Mouse (Mus musculus) cerebellum, adult 8-10 months (tissue): Measurements from ENCODE around the gene Eif4a1.
A peak's percentile ranks its signal among the peaks of the same experiment; 100 is the strongest.

Source experiments
- DNase-seq: peaks from one replicate; pipeline ENCODE4 v3.0.0; 2022

Gene Eif4a1

GRCm38 (mm10) chr11:69670786-69671725 is 1.2 kb downstream of the Eif4a1 start:
- DNase-seq: peak; percentile 94

DNA sequence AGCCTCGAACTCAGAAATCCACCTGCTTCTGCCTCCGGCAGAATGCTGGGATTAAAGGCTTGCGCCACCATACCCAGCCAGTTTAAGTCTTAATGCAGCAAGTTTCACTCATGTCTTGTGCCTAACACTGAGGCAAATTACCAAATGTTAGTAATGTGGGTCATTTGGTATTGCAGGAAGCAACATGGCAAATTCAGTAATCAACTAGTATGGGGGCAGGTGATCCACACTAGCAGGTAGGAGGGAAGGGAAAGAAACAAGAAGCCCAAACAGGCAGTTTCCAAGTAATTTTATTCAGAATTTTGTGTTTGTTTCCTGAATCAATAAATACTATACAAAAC is 5.6 kb downstream of the Eif4a1 start:
- no peak for DNase-seq

- no peak for DNase-seq
These were observed 6.1 kb downstream of the Eif4a1 start, which contains the start of gene Cd68 for GRCm38 (mm10) chr11:69665961-69666664. TSS of gene Cd68 (minus strand) at chr11:69666153.

- DNase-seq: no peak
These were observed 6.7 kb downstream of the Eif4a1 start for GRCm38 (mm10) chr11:69665457-69665960.

DNA sequence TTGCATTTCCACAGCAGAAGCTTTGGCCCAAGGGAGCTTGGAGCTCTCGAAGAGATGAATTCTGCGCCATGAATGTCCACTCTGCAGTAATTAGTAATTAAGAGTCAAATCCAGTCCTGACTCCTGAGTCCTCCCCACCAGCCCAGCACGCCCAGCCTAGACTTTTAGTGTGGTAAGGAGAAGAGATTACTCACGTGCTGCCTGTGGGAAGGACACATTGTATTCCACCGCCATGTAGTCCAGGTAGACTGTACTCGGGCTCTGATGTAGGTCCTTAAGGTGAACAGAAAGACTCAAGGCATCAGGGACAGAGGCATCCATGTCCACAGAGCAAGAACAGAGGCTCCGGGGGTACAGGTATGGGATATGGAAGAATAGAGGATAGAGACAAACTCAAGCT is 7.4 kb downstream of the Eif4a1 start:
- no peak for DNase-seq

DNA sequence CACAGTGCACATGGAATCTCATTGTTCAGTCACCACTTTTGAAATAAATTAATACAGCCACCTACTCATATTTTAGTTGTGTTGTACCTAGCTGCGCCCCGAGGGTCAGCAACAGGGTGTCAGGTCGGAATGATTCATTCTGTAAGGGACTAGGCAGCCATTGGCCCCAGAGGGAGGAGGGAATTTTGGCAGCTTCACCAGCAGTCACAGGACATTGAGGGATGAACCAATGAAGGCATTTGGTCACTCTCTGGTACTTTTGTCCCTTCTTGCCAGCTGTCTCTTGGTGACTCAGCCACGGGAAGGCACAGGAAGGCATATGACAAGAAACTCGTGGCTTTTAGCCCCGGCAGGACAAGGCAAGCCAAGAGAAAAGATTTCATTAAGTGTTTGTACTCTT is 8.4 kb downstream of the Eif4a1 start:
- DNase-seq: no peak

GRCm38 (mm10) chr11:69662967-69663671 is 9.1 kb downstream of the Eif4a1 start:
- peak; percentile 50 for DNase-seq

DNA sequence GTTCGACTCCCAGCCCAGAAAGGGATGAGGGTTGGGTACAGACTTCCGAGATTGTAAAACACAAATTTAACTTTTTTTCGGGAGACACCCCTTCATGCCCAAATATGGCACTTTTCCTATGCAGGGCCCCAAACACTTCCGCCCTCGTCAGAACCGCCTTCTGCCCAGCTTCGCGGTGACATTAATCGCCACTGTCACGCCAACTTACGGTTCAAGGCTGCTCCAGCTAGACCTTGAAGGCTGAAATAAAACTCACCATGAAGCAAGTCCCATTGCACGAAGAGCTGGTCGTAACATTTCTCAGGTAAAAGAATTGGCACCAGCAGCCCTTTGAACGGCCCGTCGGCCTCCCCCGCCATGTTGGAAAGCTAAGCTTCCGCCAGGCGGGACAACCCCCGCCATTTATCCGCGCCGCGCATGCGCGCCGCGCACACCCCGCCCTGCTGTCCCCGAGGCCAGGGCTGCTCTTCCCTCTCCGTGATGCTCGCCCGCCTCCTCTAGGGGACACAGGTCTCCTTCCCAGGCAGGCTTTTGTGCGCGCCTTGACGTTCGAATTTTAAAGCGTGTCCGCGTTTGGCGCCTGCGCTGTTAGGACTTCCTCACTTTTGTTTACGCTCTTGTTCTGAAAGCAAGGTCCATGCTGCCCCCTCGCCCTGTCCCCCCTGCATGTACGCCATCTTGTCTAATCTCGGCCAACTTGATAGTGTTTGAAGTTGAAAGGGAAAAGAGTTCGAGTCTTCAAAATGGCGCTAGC is 9.8 kb downstream of the Eif4a1 start, which contains the start of gene Mpdu1:
Gene Mpdu1 (minus strand): TSS at position 430 of the 754 bp plus-strand sequence.
- peak; percentile 91 for DNase-seq

DNA sequence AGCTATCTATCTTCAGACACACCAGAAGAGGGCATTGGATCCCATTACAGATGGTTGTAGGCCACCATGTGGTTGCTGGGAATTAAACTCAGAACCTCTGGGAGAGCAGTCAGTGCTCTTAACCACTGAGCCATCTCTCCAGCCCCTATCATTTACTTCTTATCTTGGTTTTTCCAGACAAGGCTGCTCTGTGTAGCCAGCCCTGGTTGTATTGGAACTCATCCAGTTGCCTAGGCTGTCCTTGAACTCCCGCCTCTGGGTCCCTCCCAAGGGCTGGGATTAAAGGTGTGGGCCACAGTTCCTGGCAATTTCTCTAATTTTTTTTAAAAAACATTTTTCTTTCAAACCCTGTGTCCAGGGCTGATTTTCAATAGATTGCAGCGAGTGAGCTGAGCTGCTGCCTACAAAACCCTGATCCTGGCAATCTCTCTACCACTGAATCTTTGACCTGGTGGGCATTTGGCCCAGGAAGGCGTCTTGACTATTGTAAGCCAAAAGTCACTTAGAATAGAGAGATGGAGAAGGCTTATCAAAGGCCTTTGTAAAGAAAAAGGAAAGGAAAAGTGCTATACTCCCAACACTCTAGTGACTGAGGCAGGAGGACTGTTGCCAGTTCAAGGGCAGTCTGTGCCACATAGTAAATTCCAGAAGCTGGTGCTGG is 10.9 kb downstream of the Eif4a1 start:
- no peak for DNase-seq

- DNase-seq: no peak
These were observed 14.8 kb downstream of the Eif4a1 start for GRCm38 (mm10) chr11:69657462-69657881.

DNA sequence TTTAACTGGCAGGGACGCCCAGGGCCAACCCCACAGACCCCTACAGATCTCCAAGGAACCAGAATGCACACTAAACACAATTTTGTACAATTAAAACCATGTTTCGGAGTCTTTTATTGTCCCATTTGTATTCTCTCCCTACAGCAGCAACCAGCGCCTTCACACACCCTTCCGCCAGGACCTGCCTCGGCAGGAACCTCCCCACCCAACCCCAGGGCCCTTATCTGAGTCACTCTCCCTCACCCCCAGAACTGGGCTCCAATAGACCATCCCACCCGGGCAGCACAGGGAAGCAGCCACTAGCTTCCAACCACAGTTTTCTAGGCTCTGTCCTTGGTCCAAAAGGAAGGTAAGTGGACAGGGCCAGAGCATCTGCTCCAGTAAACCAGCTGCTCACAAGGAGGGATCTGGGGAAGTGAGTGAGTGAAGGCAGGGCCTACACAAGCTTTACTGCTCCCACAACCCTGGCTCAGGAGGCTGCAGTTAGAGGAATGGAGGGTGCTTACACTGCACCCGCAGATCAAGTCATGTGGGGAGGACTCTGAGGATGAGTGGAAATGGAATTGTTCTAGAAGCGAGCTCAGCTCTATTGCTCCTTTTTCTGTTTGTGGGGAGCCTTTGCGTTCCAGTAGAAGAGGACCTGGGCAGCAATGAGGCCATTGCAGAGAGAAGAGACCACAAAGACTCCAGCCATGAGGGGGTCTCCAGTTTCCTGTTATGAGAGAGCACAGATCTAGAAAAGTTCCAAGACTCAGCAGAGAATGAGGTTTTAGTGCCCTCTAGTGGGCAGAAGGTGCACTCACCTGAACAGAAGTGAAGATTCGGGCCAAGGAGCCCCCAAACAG is 15.4 kb downstream of the Eif4a1 start:
- DNase-seq: peak; percentile 54

GRCm38 (mm10) chr11:69656065-69656455 is 16.2 kb downstream of the Eif4a1 start:
- no peak for DNase-seq

GRCm38 (mm10) chr11:69655264-69656064 is 16.8 kb downstream of the Eif4a1 start, which contains the start of gene Sox15:
TSS of gene Sox15 (plus strand) at chr11:69655314.
- DNase-seq: peak; percentile 72

DNA sequence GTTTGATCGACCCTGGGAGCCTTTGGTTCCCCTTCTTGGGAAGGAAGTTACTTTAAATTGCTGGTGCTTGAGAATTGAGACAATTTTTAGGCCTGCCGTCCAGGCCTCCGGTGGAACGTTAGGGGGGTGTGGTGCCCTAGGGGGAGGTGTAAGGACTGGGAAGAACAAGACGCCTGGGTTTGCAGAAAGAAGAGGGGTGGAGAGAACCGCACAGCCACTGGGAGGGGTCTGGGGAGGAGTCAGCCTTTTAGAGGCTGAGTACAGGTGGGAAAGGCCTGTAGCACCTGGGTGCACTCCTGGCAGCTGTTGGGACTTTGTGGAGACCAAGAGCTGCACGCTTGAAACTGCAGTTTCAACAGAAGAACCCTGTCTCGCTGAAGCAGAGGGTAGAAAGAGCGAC is 17.5 kb downstream of the Eif4a1 start:
- DNase-seq: no peak

DNA sequence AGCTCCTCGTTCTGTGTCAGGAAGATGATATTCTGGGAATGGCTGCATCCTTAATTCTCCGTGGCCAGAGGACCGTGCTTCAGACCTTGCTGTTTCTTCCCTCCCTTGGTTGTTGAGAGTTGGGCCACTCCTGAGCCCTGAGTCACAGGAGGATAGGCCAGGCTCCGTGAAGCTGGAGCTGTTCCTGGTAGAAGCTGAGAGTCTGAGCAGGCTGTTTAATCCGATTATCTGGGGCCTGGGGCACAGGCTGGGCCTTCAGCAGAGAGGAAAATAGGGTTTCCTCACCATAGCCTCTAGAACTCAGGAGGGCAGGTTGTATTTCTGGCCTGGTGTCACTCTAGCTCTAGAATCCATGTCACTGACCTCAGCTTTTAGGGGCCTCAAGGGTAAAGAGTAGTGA is 18.8 kb downstream of the Eif4a1 start:
- DNase-seq: no peak

GRCm38 (mm10) chr11:69645860-69646259 is 26.4 kb downstream of the Eif4a1 start:
- DNase-seq: no peak

DNA sequence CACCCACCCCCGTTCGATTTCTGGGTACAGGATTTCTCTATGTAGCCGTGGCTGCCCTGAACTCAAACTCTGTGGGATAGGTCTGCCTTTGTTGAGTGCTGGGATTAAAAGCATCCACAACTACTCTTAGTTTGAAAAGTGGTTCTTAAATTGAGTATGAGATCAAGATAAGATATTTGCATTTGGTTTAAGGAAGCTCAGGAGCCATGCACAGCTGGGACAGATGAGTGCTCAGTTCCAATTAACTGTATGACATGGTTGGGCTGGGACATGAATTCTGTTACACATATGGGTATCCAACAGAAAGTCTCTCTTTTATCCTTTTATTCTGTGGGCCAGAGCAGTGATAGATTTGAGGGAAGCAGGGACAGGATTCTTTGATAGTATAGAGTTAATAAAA is 36.8 kb downstream of the Eif4a1 start:
- no peak for DNase-seq

GRCm38 (mm10) chr11:69633128-69633866 is 38.9 kb downstream of the Eif4a1 start:
- peak; percentile 68 for DNase-seq
